Mouse (Mus musculus) adrenal gland, postnatal 10 days (tissue): ENCODE measurements at regions not wholly inside any gene's neighbourhood (a gene's known extent, or its start where the extent isn't known, plus 50 kb on each side); places are given as distances from the start of the nearest gene placed in this dataset.

Experiments
- DNase-seq: peaks from one replicate; pipeline ENCODE4 v3.0.0; 2021; ENCODE audit warnings: mixed read lengths

GRCm38 (mm10) chr3:52539813-52540378 lies 271.8 kb downstream of the Foxo1 start:
- DNase-seq = no peak

- no peak for DNase-seq
Observed at GRCm38 (mm10) chr3:52538306-52538705, 270.2 kb downstream of the Foxo1 start.

- DNase-seq = no peak
Observed at GRCm38 (mm10) chr3:52537362-52537911, 269.3 kb downstream of the Foxo1 start.

- no peak for DNase-seq
Observed at GRCm38 (mm10) chr3:52535411-52536021, 267.4 kb downstream of the Foxo1 start.

DNA sequence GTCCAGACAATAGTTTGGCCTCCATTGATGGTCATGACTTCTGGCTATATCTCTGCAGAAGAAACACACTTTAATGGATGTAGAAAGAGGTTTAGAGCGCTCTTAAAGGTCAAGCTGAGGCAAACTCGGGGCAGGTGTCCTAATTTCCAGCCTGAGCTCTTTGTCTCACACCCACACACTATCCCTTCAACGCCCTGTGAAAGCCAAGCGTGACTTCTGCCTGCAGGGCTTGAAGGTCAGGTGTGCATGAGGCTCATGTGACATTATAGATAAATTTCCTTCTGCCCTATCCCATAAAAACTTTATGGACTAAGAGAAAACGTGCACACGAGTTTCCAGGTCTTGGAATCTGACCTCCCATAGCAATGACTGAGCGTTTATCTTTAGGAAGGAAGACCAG lies 266.0 kb downstream of the Foxo1 start:
- no peak for DNase-seq

GRCm38 (mm10) chr3:52531686-52532351 lies 263.7 kb downstream of the Foxo1 start:
- DNase-seq = no peak

DNA sequence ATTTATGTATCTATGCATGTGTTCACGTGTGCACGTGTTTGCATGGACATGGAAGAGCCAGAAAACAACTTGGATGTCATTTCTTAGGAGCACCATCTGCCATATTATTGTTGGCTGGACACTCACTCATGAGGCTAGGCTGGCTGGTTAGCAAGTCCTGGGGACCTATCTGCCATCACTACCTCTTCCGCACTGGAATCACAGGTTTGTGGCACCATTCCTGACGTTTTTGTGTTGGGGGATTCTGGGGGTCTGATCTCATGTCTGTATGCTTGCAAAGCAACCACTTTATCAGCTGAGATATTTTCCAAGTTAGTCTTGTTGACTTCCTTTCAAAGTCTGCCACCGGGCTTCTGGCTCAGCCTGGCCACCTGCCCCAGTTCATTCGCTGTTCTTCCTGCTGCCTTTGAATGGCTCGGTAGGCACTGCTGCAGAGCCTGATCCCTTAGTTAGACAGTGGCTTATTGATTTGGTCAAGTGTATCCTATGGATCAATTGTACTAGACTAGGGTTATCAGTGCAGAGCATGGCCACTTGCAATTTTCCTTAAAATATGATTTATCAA lies 262.4 kb downstream of the Foxo1 start:
- DNase-seq = no peak

DNA sequence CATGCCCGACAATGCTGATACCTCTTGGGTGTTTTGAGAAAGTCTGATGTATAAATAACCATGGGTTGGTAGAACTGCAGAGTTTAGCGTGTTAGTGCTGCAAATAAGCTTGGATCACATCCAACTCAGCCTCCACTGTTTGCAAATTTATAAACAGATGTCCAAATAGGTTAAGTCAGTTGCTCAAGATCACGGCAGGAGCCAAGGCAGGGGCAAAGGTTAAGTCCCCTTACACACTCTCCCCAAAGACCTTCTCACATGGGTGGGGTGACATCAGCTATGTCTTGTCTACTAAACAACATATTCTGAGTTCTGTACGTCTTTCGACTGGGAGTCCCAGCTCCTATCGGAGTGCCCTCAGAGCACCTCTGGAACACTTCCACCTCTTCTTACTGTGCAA lies 261.0 kb downstream of the Foxo1 start:
- peak; percentile 61 for DNase-seq

- no peak for DNase-seq
Observed at GRCm38 (mm10) chr3:52528521-52528920, 260.4 kb downstream of the Foxo1 start.

DNA sequence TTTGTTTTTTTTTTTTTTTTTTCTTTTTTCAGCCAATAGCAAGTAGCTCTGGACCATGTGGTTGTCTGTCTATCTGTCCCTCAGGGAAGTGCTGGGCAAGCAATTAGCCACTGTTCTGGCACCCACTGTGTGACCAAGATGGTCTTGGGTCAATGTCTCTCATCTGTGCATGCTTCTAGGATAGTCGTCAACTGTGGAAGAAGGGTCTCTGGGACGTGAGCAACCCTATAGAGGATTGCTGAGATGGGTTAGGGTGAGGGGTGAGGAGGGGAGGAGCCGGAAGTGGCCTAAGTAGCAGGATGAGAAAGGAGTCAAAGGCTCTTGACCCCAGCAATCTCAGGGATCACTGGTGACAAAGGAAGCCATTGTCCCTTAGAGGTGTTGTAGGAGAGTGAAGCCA lies 259.6 kb downstream of the Foxo1 start:
- DNase-seq = no peak

- DNase-seq = peak; percentile 38
Observed at GRCm38 (mm10) chr3:52527010-52527754, 259.0 kb downstream of the Foxo1 start.

DNA sequence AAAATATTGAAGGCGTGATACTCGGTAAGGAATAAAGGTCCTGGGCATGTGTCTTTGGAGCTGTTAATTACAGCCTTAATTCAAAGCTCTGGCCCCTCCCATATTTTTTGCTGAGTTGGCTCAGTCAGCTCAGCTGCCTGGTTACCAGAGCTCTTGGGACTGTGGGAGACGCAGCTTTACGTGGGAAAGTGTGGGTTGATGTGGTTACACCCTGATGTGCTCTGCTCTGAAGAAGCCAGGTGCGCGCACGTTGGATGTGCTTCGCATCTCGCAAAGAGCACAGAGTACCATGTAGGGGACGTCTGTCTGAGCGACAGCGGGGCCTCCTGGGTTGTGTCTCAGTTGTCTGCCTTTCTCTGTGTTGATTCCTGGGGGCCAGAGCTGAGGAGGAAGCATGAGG lies 254.8 kb downstream of the Foxo1 start:
- no peak for DNase-seq

GRCm38 (mm10) chr3:52520609-52520947 lies 252.4 kb downstream of the Foxo1 start:
- DNase-seq = no peak

GRCm38 (mm10) chr3:52519910-52520608 lies 251.9 kb downstream of the Foxo1 start:
- DNase-seq = no peak

GRCm38 (mm10) chr3:52517808-52518207 lies 249.7 kb downstream of the Foxo1 start:
- no peak for DNase-seq

DNA sequence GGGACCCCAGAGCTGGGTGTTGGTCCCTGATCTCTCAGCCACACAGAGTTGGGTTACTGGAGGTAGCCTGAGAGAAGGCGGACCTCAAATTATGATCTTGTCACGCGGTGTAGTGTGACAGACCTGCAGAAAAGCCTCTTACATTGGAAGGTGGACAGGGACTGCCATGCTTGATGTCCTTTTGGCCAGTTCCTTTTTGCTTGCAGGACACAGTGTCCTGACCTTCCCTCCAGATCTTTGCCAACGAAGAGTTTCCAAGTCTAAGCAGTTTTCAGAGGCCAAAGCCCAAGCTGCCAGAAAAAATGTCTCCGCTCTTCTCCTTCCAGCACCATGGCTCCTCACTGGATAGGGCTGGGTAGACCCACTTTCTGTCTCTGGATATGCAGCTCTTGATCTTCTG lies 248.6 kb downstream of the Foxo1 start:
- peak; percentile 28 for DNase-seq

DNA sequence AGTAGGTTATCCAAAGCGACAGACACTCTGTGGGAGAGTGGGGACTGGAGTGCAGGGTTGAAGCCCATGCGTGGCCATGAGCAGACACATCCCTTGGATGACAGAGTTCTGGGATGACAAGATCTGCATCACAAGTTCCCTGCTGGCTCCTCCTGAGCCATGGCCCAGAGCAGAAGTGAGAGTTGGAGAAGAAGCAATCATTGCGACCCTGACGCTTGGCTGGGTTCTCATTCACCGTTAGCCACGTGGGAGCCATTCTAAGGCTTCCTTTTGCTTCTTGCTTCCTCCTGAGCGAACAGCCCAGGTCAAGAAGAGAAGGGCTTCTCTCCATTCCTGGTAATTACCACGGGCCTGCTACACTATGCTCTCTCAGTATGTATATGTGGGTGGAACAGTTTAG lies 244.6 kb downstream of the Foxo1 start:
- DNase-seq = no peak

DNA sequence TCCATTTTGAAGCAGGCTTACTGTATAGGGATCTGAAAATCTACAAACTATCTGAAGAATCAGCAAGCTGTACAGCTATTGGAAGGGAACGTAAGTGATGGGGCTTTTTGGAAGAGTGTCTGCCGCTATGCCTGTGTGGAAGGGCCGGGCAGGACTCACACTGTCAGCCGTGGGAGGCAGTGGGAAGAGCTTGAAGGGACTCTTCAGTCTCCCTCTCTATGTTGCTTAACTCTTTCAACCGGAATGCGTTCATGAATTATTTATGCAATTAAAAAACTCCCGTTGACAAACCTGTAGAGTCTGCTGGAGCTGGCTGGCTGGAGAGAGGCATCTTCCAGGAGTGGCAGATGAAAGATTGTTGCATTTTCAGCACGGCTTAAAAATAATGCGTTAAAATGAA lies 243.4 kb downstream of the Foxo1 start:
- no peak for DNase-seq

DNA sequence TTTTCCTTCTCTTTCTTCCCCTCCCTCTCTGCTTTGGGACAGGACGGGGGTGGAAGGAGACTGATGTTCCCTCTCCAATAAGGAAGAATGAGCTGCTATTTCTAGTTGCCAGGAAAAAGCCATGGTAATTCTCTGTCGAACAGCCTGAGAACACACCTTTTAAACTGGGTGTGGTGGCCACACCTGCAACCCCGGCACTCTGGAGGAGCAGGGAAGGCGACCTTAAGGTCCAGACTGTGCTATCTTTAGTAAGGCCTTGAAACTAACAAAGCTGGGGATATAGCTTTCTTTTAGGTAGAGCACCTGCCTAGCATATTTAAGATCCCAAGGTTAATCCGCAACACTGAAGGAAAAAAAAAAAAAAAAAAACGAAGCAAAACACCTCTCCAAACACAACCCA lies 242.7 kb downstream of the Foxo1 start:
- DNase-seq = no peak

DNA sequence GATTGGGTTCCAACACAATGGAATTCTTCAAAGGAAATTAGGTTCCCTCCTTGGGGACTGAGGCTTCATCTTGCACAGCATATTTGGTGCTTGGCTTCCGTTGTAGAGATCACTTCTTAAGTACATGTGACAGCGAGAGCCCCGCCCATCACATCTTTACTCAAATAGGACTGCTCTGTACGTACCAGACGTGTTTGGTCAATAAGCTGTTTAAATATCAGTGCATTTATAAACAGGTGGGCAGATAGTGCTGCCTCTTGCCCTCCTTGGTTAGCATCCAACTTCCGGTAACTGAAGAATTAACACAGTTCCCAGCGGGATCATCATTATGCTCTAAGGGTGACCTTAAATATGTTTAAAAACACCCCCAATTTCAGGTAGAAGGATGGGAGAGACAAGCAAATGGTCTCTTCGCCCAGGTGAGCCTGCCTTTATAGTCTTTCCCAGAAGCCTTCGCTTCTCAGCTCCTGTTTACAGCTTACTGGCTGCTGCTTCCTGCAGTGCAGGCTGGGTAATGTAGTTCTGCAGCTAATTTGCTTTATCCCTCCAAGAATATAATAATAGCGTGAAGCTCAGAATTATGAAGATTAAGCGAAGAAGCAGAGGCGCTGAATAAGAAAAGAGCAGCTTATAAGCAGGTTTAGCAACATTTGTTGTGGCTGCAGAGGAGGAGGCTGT lies 242.1 kb downstream of the Foxo1 start:
- no peak for DNase-seq

GRCm38 (mm10) chr3:52503925-52504324 lies 235.8 kb downstream of the Foxo1 start:
- DNase-seq = no peak

DNA sequence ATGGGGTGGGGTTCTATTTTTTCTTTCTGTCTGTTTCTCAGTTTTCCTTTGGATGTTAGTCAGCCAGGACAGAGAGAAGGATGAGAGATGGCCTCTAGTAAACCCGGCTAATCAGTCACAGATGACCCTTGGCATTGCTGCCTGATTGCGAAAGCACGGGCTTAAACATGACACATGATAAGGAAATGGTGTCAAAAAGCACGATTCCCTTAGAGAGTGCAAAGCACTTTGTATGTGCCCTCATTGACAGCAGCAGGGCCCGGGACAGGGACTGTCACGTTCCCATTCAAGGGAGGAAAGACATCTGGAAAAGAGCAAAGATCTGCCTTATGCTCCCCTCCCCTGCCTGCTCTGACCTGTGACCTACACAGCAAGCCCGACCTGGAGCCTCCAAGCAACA lies 234.1 kb downstream of the Foxo1 start:
- peak; percentile 78 for DNase-seq
